Mouse (Mus musculus) spleen, adult 10 weeks (tissue): ENCODE results near the gene Ntmt1. TPM values are rescaled to one million over a fixed set of nuclear protein-coding genes. Genes with fewer than 3 reads are reported as not detected.

Experiments
- polyA plus RNA-seq: library from polyadenylated mRNA; stranded (reverse); fragments of 350-450 nt; fragmentation: Illumina TruSeq; extraction: RNeasy Lipid Tissue Mini Kit (QIAGEN cat#74804); gene quantifications from one replicate; pipeline ENCODE4 v1.2.3, GENCODE M21; 2015; ENCODE audit warnings: low replicate concordance; ENCODE audit not compliant: insufficient read depth

Ntmt1 gene
- polyA plus RNA-seq, result 3.7 TPM

DNA sequence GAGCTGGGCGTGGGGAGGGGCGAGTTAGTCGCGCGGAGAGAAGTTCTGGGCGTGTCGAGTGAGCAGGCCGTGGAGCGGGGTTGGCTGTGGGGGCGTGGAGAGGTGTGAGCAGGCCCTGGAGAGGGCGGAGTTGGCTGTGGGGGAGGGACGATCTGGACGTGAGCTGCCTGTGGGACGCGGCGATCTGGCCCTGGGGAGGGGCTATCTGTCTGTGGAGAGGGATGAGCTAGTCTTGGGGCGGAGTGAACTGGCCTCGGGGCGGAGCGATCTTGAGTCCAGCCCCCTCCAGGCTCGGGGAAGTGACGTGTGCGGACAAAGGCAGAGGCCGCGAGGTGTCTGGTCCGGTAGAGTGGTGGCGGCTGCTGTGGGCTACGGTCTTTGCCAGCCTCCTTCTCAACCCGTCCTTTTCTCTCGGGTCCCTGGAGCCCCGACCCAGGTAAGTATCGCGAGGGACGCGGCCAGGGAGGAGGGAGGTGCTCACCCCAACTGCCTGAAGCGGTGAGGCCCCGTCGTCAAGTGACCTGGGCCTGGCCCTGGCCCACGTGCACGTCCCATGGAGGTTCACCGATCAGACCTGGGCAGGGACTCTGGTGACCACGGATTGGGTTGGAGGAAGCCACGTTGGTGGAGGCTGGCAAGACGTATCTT, at the start of gene Ntmt1:
TSS of gene Ntmt1 (plus strand) at position 179 of the 648 bp plus-strand sequence.

GRCm38 (mm10) chr2:30803604-30804003, 4.0 kb upstream of the Ntmt1 start, which contains the start of gene 1700001O22Rik:
TSS of gene 1700001O22Rik (minus strand) at chr2:30803661.

DNA sequence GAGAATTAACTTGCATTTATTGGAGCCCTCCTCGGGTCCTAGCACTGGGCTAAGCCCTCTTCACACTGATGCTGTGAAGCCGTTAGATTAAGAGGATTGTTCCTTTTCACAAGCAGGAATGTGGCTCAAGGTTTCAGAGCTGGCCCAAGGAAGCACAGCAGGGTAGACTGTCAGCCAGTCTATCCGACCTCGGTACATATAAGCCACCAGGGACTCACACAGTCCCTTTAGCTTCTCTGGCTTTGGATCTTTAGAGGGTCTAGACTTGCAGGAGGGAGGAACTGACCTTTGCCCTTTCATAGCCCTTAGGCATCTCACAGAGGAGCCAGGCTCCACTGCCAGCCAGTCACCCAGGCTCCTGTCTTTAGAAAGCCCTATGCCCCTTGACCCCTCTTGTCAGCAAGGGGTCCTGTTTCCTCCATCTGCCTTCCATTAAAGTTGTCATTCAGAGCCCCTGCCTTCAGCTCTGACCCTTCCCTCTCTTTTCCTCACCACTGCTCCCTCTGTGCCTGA, 22.7 kb downstream of the Ntmt1 start, which contains the start of gene Asb6:
TSS of gene Asb6 (minus strand) at position 51 of the 513 bp plus-strand sequence.

GRCm38 (mm10) chr2:30834373-30835022, 26.9 kb downstream of the Ntmt1 start, which contains the start of gene Prrx2:
TSS of gene Prrx2 (plus strand) at chr2:30834972.

Other genes starting within 250 kb of the Ntmt1 start
- gene Cstad, start 212.8 kb upstream of the Ntmt1 start, polyA plus RNA-seq, result 2.3 TPM
- gene 1700001O22Rik, start 4.2 kb upstream of the Ntmt1 start, polyA plus RNA-seq, result not detected
- 8.3 TPM for gene Asb6, start 22.5 kb downstream of the Ntmt1 start, polyA plus RNA-seq
- 0.52 TPM for gene Prrx2, start 27.1 kb downstream of the Ntmt1 start, polyA plus RNA-seq
- 6.3 TPM for gene Ptges, start 122.0 kb downstream of the Ntmt1 start, polyA plus RNA-seq
- 46.2 TPM for gene Tor1b, start 145.1 kb downstream of the Ntmt1 start, polyA plus RNA-seq
- 57.0 TPM for gene Tor1a, start 160.1 kb downstream of the Ntmt1 start, polyA plus RNA-seq
- 74.0 TPM for gene BC005624, start 174.4 kb downstream of the Ntmt1 start, polyA plus RNA-seq
- gene Usp20, start 174.5 kb downstream of the Ntmt1 start, polyA plus RNA-seq, result 4.5 TPM